Mouse (Mus musculus): ENCODE measurements around the gene Rnf222.

DNA sequence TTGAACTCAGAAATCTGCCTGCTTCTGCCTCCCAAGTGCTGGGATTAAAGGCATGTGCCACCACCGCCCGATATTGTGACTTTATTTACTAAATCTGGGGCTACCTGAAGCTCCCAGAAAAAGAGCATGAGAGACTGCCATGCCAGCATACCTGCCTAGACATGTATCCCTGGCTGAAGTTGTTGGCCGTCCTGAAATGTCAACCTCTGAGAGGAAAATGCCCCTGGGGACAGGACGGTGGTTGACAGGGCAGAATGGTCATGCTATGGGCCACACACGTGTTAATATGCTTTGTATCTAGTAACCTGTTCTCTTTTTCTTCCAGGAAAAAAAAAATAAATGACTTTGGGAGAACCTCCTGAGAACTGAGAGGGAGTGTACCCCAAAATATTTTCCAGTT, 2.3 kb upstream of the Rnf222 start:
- TF ChIP-seq CTCF (IDR thresholded peaks at IDR 0.05; ENCODE audit: control insufficient read depth, insufficient read depth, low read length), result no peak
- no peak for TF ChIP-seq POLR2A (IDR thresholded peaks at IDR 0.05; ENCODE audit: borderline replicate concordance, control insufficient read depth, low read depth, low read length)
